In the genomic region with DNA sequence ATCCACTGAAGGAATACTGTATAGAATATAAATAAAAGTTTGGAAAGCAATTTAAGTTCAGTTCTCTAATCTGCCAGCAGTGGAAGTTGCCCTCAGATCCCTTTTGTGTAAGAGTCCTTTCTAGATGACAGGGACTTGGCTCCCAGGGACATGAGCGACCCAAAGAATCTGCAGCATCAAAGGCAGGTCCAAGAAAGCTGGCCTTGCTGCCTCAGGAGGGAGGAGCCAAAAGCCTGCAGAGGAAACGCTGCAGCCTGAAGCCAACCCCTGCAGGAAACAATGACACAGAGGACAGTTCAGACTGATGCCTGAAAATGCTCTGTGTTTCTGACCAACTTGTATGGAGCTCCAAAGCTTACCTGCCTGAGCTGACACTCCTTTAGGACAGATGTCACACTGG, we compare ENCODE assay signal across 12 mouse cellular contexts.
DNase-seq lines count a peak whose midpoint lies in the region; ATAC-seq and TF ChIP-seq lines count a peak whose summit lies in the region.
"Had no signal": no experiment of that assay in that cellular context is flagged by ENCODE, and none has a peak within 500 bp of the region (broad histone marks: within the 10 kb centered on the region; RNA-seq: fewer than 3 reads in every experiment).

No protein-coding gene starts in this region.

- peak; percentile 17 for DNase-seq in liver, adult 2 months (ENCODE audit: extremely low read depth, low read depth, low spot score)
- no peak for DNase-seq in liver, postnatal 0 days
- peak; percentile 23 to 45 for DNase-seq in heart, adult 18-20 months
- peak; percentile 39 for DNase-seq in heart, postnatal 4 days
- DNase-seq in lung, postnatal 0 days (ENCODE audit: low spot score), result peak; percentile 43
- DNase-seq in right cerebral cortex, postnatal 4 days, result no peak
- DNase-seq in stomach, postnatal 0 days (ENCODE audit: low spot score), result no peak

- peak overlapping the region; percentile 59 for H3K27ac ChIP-seq in liver, adult 2 months (replicated peaks; ENCODE audit: insufficient read depth, low read depth, low read length)
- no peak overlapping the region for H3K27ac ChIP-seq in liver, postnatal 0 days (ENCODE audit: low read depth)
- peak overlapping the region; percentile 68 for H3K27ac ChIP-seq in lung, postnatal 0 days (ENCODE audit: low read length)
- H3K27ac ChIP-seq in stomach, postnatal 0 days (replicated peaks), result no peak overlapping the region
- H3K27ac ChIP-seq: forebrain, embryonic 13.5 days; hindbrain, embryonic 15.5 days; neural tube, embryonic 13.5 days had no signal

- no peaks in the 10 kb centered on the region for H3K79me2 ChIP-seq in liver, adult 2 months (ENCODE audit: control insufficient read depth, insufficient read depth, low read length)

- no peak for TF ChIP-seq POLR2A in liver, adult 2 months (IDR thresholded peaks at IDR 0.05; ENCODE audit: extremely low read depth, insufficient read depth, low read length)

- ATAC-seq in liver, postnatal 0 days, result no peak
- peak; percentile 78 for ATAC-seq in lung, postnatal 0 days
- no peak for ATAC-seq in cerebellum, adult (ENCODE audit: insufficient number of reproducible peaks, low FRiP score, low TSS enrichment)
- ATAC-seq in stomach, postnatal 0 days (ENCODE audit: low FRiP score, low TSS enrichment), result no peak
- ATAC-seq: CD4-positive, CD25-positive, alpha-beta regulatory T cell, adult 4 months; forebrain, embryonic 13.5 days had no signal

- 59% methylated on average over 2 of the region's 2 CpGs for WGBS in liver, adult 2 months
- 29% methylated on average over 2 of the region's 2 CpGs for WGBS in liver, postnatal 0 days (ENCODE audit: insufficient replicate concordance)
- WGBS in lung, postnatal 0 days, result 22% methylated on average over 2 of the region's 2 CpGs
- 27% methylated on average over 2 of the region's 2 CpGs for WGBS in stomach, postnatal 0 days

- no peak overlapping the region for H3K4me2 ChIP-seq in liver, postnatal 0 days (ENCODE audit: low read depth, low read length)
- no peak overlapping the region for H3K4me2 ChIP-seq in lung, postnatal 0 days (replicated peaks; ENCODE audit: low read depth, low read length)
- H3K4me2 ChIP-seq in stomach, postnatal 0 days (replicated peaks; ENCODE audit: low read depth), result no peak overlapping the region
- H3K4me2 ChIP-seq: forebrain, embryonic 13.5 days; hindbrain, embryonic 15.5 days; neural tube, embryonic 13.5 days had no signal

- H3K9ac ChIP-seq in liver, adult 2 months (ENCODE audit: low read depth, low read length), result no peak overlapping the region
- H3K9ac ChIP-seq in liver, postnatal 0 days (replicated peaks), result no peak overlapping the region
- no peak overlapping the region for H3K9ac ChIP-seq in lung, postnatal 0 days (replicated peaks; ENCODE audit: low read depth)
- H3K9ac ChIP-seq in stomach, postnatal 0 days (ENCODE audit: low read length), result no peak overlapping the region
- H3K9ac ChIP-seq: forebrain, embryonic 13.5 days; hindbrain, embryonic 15.5 days; neural tube, embryonic 13.5 days had no signal

- no peaks in the 10 kb centered on the region for H3K9me3 ChIP-seq in liver, postnatal 0 days (ENCODE audit: low read length)
- H3K9me3 ChIP-seq in lung, postnatal 0 days (ENCODE audit: low read length), result no peaks in the 10 kb centered on the region
- H3K9me3 ChIP-seq in stomach, postnatal 0 days (ENCODE audit: control insufficient read depth, low read length), result no peaks in the 10 kb centered on the region
- H3K9me3 ChIP-seq: forebrain, embryonic 13.5 days; hindbrain, embryonic 15.5 days; neural tube, embryonic 13.5 days had no signal

- no peaks in the 10 kb centered on the region for H3K27me3 ChIP-seq in liver, adult 2 months (ENCODE audit: control insufficient read depth, insufficient read depth, low read length)
- no peaks in the 10 kb centered on the region for H3K27me3 ChIP-seq in liver, postnatal 0 days (ENCODE audit: insufficient read depth, low read length)
- H3K27me3 ChIP-seq in lung, postnatal 0 days (replicated peaks; ENCODE audit: insufficient read depth, low read length), result no peaks in the 10 kb centered on the region
- H3K27me3 ChIP-seq in stomach, postnatal 0 days (ENCODE audit: control insufficient read depth, insufficient read depth, low read length), result no peaks in the 10 kb centered on the region
- H3K27me3 ChIP-seq: forebrain, embryonic 13.5 days; hindbrain, embryonic 15.5 days; neural tube, embryonic 13.5 days had no signal

- TF ChIP-seq EP300 in liver, postnatal 0 days (IDR thresholded peaks at IDR 0.05; ENCODE audit: low read depth), result no peak
- TF ChIP-seq EP300 in lung, postnatal 0 days (IDR thresholded peaks at IDR 0.05), result no peak
- TF ChIP-seq EP300 in stomach, postnatal 0 days (optimal IDR thresholded peaks at IDR 0.05), result no peak

- no peak overlapping the region for H3K4me3 ChIP-seq in liver, adult 2 months (ENCODE audit: insufficient read depth, low read depth, low read length)
- no peak overlapping the region for H3K4me3 ChIP-seq in liver, postnatal 0 days (ENCODE audit: low read depth, low read length)
- H3K4me3 ChIP-seq in lung, postnatal 0 days (ENCODE audit: low read depth, low read length), result no peak overlapping the region
- no peak overlapping the region for H3K4me3 ChIP-seq in stomach, postnatal 0 days (ENCODE audit: low read depth, low read length)
- H3K4me3 ChIP-seq: forebrain, embryonic 13.5 days; hindbrain, embryonic 15.5 days; neural tube, embryonic 13.5 days had no signal

- no peaks in the 10 kb centered on the region for H3K36me3 ChIP-seq in liver, adult 2 months (ENCODE audit: control insufficient read depth, insufficient read depth, low read length)
- H3K36me3 ChIP-seq in liver, postnatal 0 days (replicated peaks; ENCODE audit: insufficient read depth, low read length), result no peaks in the 10 kb centered on the region
- no peaks in the 10 kb centered on the region for H3K36me3 ChIP-seq in lung, postnatal 0 days (ENCODE audit: insufficient read depth, low read length)
- H3K36me3 ChIP-seq in stomach, postnatal 0 days (ENCODE audit: control insufficient read depth, insufficient read depth, low read length), result no peaks in the 10 kb centered on the region
- H3K36me3 ChIP-seq: hindbrain, embryonic 15.5 days; neural tube, embryonic 13.5 days had no signal

- no peak for TF ChIP-seq CTCF in liver, adult 2 months (IDR thresholded peaks at IDR 0.05; ENCODE audit: low read depth, low read length)
- no peak for TF ChIP-seq CTCF in liver, postnatal 0 days (IDR thresholded peaks at IDR 0.05; ENCODE audit: low read depth)
- TF ChIP-seq CTCF in lung, postnatal 0 days (IDR thresholded peaks at IDR 0.05), result no peak
- no peak for TF ChIP-seq CTCF in stomach, postnatal 0 days (IDR thresholded peaks at IDR 0.05; ENCODE audit: low read depth)

- H3K4me1 ChIP-seq in liver, adult 2 months (ENCODE audit: control insufficient read depth, insufficient read depth, low read length), result no peaks in the 10 kb centered on the region; the same call in 1 of the 2 replicates
- H3K4me1 ChIP-seq in liver, postnatal 0 days (ENCODE audit: insufficient read depth), result no peaks in the 10 kb centered on the region
- H3K4me1 ChIP-seq in lung, postnatal 0 days (ENCODE audit: insufficient read depth, low read depth, low read length), result no peaks in the 10 kb centered on the region
- no peaks in the 10 kb centered on the region for H3K4me1 ChIP-seq in stomach, postnatal 0 days (replicated peaks; ENCODE audit: control insufficient read depth, insufficient read depth)
- H3K4me1 ChIP-seq: forebrain, embryonic 13.5 days; hindbrain, embryonic 15.5 days had no signal

Comparison
In these comparisons a context has a peak if more than half of its experiments do, and no peak if none do; other contexts are left out.
1. DNase-seq: peak in liver, adult 2 months (single experiment), heart, adult 18-20 months (2 of 2), heart, postnatal 4 days (single experiment) and lung, postnatal 0 days (single experiment); none in liver, postnatal 0 days (single experiment), right cerebral cortex, postnatal 4 days (single experiment) and stomach, postnatal 0 days (single experiment).
2. H3K27ac ChIP-seq: peak in liver, adult 2 months (single experiment) and lung, postnatal 0 days (single experiment); none in liver, postnatal 0 days (single experiment) and stomach, postnatal 0 days (single experiment).